Mouse (Mus musculus): ENCODE measurements at regions not wholly inside any gene's neighbourhood (a gene's known extent, or its start where the extent isn't known, plus 50 kb on each side); places are given as distances from the start of the nearest gene placed in this dataset.

DNA sequence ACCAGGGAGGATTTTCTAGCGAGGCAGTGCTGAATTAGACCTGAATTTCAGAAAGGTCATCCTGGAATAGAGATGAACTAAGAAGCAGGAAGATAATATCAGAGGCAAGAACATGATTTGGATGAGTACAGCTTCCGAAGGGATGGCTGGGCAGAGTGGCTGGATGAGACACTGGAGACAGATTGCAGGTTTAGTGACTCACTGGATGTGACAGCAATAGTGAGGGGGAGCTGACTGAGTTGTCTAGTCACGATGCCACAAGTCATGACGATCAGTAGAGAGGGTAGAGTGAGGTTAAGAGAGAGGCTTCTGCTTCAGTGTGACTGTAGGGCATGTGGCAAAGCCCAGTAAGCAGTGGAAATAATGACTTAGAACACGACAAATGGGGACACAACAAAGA is 181.3 kb upstream of the Npy start:
- no peak for DNase-seq

DNA sequence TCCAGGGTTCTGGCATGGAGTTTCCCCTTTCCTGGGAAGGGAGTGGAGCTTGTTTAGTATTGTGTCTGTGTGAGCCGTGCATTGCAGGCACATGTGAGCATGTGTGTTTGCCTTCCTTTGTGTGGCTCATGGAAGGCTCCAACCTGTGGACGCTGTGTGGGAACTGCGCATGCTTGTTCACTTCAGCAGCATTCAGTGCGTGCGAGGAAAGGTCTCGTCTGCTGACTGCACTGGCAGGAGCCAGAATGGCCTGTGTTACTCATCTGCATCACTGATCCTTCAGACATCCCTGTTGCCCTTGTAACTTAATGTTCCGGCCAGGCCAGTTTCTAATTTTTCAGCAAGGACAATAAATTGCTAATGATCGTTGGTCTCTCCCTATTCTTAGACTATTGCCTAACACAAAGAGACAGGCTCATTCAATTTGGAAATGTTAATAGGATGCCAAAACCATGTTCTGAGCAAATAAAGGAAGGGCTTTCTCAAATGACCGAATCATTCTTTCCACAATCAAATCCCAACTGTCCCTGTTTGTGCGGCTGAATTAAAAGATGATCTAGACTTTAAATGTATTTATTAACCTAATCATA is 167.9 kb upstream of the Npy start:
- peak; percentile 4 to 10 for DNase-seq

DNA sequence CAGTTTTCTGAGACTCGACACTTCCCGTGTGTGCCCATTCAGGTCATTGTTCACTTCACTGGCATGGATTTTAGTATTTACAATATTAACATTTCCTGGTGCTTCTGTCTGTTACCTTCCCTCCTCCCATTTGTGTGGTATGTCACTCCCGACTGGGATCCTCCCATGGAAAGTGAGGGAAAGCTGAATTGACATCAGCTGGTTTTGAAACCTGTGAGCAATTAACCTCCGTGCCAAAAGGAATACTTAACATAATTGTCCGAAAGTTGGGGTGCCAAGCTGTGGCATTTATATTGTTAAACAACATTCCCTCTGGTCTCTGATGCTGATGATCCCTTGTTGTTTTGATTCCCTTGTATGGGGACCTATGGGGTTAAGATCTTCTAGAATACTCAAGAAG is 167.3 kb upstream of the Npy start:
- DNase-seq: peak in 1 of 2 experiments; percentile 7

DNA sequence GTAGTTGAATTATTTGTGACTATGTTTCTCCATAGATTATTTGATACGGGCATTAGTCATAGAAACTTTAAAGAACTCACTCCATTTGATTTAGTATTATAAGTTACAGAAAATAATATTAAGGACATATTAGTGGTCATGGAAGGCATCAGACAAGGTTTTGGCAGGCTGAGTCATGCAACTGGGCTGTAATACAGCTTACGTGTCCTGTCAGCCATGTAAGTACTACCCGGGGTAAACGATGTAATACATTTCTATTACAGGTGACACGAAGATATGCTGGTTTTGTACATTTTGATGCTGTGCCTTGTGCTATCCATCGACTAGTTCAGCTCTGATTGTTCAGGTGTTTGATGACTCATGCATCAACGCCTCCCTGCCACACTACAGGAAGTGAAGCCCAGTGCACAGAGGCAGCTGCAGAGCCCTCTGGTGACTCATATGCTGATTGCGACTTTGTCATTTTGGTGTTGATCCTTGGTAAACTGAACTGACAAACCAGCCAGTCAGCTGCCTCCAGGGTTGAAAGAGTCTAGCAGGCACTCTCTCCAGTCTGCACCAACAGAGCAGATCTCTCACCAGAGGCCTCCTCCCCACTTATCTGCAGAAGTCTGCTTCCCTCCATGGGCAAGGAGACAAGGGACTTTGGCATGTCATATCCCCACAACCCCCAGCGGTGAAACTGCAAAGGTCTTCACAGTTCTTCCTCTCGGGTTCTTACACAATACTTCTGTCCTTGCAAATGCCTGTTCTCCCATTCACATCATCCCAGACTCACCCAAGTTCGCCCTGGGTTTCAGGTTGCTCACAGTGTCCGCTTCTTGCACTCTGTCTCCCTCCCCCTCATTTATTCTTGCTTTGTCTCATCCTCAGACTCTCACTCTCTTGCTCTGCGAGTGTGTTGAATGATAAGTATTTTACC is 165.9 kb upstream of the Npy start:
- peak in 1 of 2 experiments; percentile 10 for DNase-seq

DNA sequence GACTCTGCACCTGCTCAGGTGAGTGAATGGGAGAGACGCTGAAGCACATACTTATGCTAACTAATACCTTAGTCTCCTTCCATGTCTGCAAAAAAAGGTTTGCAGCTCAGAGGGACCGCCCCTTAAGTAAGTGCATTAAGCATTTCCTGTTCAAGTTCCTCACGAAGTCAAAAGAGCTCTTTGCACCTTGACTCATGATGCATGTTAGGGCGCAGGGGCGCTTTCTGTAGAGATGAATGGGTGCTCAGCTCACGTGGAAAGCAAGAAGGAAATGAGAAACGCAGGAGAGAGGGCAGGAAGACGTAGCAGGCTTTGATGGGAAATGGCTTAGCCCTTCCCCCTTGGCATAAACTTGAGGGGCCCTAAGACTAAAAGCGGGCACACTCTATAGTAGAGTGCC is 164.5 kb upstream of the Npy start:
- no peak for DNase-seq

DNA sequence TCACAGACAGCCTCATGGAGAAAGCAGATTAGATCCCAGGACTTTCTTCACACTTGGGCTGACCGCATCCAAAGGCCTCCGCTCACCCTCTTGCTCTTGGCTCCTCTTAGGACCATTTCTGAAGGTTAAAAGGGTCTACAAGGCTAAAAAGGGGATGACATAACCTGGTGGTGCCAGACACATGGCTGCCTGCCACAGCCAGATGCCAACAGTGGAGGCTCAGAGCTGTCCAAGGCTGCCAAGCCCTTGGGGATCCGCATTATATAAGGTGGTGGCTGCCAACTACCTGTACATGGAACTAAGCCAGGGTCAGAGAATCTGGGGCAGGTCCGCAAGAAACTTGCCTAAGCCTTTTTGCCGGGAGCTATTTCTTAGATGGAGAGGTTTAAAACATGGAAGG is 151.5 kb upstream of the Npy start:
- peak; percentile 65 to 70 for DNase-seq

DNA sequence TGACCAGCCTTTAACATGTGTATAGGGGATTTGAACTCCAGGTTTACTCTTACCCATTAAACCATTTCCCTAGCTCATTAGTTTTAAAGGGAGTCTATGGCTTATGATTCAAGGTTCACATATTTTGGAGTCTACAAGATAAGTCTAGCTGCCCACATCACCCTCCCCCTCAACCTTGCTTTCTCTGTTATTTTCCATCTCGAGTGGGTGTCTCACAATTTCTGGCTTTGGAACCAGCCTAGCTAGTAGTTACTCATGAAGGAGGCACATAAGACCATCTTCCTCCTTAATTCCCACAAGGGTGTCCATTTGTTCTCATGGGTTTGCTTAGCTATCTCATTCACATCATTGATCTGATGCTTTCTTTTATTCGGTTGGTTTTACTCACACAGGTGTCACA is 150.6 kb upstream of the Npy start:
- DNase-seq: no peak

DNA sequence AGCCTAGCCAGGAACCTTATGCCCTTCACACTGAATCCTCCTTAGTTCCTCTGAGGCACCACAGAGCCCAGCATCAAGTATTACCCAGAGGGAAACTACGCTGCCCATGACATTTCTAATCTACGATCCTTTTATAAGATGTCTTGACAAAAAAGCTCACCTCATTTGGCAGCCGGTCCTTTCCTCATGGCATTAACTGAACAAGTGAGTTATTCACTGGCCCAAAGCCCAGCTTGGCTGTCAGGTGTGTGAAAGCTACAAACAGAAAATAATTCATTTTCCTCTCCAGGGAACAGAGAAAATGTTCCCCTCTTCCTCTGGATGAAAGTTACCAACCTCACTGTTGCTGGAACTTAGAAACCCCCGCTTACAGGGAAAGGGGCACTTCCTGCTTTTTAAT is 135.7 kb upstream of the Npy start:
- peak; percentile 21 to 37 for DNase-seq

DNA sequence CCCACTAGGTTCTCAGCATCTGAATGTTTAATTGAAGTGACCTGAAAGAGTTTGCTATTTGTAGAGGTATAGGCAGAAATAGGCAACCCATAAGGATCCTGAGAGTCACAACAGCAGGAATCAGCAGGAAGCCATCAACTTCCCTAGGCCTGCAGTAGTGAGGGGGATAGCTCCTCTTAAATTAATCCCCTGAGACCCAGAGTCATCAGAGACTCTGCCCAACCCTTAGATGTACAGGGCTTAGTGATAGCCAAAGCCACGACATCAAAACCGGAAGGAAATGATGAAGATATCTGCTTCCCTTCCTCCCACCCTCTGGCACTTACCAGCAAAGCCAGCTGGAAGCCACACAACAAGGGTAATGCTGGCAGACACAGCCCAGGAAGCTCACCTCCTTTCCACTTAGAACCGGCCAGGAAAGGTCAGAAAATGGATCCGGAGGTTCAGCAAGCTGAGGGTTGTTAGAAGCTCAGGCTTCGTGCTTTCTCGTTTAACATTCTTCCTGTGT is 130.4 kb upstream of the Npy start:
- DNase-seq: peak in 1 of 2 experiments; percentile 16

DNA sequence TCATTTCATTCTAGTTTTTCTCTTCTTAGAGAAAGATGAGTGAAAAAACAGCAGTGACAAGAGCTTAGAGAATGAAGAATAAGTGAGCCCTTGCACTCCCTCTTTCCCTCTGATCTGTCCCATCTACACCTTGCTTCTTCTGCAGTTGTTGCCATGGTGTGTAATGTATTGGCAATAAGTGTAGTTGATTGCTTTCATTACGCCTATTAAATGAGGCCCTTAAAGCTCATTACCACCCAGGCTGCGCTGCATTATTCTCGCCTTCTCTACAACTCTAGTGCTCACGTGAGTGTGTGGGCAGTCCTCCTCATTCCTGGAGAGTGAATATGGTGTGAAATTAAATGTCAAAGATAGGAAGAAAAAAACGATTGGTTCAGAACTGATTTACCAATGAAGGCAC is 127.7 kb upstream of the Npy start:
- no peak for DNase-seq

DNA sequence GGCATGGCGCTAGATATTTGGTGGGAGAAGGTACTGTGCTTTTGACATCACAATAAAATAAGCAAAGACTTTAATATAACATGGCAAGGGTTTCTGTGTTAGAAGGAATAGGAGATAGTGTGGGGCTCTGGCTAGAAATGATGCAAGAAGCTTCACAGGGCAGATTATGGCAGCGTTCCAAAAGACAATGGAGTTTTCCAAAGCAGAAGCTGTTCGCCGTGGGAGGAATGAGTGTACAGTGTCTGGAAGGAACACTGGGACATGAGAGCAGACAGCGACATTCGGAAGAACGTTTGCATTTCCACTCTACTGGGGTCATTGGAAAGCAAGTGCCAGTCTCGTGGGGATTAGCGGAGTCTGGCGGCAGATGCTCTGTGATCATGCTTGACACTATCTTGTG is 125.5 kb upstream of the Npy start:
- DNase-seq: peak; percentile 37 to 42

DNA sequence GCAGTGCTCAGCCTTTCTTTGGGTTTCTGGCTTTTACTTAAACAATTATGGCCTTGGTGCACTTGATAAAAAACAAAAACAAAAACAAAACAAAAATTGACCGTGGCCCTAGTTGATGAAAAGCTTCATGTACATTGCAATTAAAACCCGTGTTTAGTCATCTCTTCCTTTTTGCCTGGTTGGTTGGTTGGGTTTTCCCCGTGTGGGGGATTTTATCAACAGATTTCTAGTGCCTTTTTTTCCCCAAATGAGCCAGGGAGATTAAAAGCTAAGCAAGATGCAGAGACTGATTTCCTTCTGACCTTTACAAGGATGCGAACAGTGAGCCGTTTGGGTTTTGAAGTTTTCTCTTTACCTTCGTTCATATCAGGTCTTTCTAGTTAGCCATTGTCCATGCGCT is 121.1 kb upstream of the Npy start:
- no peak for DNase-seq

DNA sequence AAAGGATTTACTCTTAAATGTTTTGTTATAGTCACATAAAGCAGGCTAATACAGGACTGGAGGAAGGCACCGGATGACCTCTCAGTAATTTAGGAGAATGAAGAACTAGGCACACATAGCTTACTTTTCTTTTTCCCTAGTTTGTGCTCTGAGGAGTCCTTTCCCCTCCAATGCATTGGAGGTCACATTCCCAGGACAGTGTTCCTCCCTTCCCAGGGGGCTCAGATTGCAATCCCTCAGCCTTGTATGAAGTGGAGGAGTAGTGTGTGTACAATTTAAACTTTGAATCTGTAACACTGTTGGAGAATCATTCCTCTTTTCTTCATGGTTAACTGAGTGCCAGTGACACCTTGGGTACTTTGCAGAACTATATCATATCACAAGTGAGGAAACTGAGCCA is 109.5 kb upstream of the Npy start:
- no peak for DNase-seq

DNA sequence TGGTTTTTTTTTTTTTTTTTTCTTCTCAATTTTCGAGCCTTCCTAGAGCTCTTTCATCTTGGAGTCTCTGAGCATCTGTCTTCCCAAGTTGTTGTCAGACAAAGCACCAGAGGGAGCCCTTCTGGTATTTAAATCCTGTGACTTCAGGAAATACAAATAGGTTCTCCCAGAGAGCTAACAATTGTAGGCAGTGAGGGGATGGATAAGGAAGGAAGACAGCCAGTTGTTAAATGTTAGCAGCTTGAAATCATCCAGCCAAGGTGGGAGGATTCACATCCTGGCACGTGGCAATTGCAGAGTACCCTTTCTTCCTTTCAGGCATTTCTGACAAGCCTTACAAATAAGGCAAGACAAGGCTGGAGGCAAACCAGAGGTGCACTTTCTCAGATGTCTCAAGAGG is 106.0 kb upstream of the Npy start:
- DNase-seq: peak; percentile 18 to 22

DNA sequence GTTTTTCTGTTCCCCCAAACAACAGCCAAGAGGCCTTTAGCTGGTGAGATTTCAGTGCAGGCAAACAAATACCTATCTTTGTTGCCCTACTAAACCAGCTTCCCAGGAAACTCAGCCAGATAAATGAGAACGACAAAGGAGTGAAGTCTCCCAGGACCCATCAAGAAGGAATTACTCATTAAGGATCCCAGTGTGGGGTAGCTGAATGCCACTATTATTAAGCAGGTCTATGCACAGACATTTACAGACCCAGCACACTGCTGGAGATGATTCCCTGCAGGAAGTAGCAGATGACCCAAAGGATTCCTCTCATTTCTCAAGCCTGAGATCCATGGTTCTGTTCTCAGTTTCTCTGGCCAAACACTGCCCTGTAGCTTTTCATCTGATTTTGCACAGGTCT is 105.6 kb upstream of the Npy start:
- no peak for DNase-seq

DNA sequence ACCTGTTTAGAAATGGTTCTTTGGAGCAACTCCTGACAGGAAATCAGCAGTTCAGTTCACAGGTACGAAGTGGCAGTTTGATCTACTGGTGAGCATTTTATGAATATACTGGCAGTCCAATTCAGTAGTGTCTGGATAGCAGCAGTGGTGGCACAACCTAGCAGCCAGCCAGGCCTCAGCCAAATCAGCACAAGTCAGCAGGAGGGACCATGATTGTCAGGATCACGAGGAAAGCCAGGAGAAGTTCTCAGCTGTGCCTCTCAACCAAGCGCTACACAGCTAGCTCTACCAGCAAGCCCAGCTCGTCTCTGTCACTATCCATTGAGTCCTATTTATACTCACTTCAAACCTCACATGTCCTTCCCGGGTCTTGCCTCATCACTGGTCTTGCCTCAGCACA is 89.3 kb upstream of the Npy start:
- peak; percentile 44 to 62 for DNase-seq

DNA sequence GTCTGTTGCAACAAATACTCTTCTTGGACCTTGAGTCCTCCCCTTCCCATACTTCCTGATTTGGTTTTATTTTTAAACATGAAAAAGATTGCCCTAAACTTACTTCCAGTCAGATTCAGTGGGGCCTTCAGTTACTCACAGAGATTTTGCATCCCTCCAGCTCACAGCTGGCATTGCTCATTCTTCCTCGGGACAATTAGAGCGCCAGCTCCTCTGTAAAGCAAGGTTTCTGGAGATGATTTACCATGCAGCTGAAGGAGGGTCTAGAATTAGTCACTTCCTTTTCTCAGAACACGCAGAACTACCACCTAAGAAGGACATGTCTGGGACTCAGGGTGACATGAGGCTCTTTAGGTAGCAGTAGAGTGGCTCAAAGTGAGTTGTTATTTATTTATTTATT is 79.4 kb upstream of the Npy start:
- no peak for DNase-seq

DNA sequence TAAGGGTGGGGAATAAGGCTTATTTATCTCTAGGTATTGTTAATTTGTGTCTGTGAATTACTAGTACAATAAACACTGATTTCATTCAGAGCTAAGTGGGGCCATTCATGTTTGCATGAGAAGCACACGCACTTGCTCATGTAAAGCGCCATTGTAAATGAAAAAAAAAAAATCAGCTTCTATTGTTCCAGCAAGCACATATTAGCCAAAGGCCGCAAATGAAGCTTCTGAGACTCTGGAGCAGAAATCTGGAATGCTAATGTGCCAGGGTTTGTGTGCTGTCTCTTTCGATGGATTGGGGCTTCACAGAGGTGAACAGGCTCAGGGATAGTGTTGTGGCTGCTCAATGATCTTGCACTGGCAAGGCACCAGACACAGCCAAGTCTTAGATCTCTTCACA is 77.2 kb upstream of the Npy start:
- no peak for DNase-seq

DNA sequence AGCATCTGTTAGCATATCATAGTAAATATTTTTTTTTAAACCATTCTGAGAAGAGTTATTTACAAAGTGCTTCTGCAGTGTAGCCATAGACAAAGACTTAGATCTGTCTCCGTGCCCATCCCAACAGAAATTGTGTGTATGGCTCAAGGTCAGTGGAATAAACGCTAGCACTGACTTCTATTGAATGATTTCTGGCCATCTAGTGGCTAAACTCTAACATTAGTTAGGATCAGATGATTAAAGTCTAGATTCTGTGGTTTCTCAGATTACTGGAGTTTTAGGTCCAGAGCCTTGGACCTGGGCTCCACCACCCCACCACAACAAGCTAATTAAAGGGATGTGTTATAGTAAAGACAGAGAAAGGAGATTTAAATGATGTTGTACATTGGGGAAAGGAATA is 72.0 kb upstream of the Npy start:
- DNase-seq: peak in 1 of 2 experiments; percentile 14

DNA sequence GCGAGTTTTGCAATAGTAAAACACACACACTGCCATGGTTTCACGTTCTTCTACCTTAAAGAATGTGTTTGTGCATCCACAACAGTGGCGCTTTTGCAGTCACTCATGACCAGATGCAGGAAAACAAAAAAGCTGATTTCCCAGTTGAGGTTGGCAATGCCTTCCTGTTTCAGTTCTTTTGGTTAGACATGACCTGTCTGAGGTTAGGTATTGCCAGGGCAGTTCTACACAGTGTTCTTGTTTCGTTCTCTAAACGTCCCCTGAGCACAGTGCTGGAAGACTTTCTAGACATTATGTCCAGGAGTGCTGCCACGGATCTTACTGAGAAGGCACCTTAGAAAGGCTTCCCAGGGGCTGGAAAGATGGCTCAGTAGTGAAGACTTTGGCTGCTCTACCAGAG is 62.9 kb upstream of the Npy start:
- no peak for DNase-seq

DNA sequence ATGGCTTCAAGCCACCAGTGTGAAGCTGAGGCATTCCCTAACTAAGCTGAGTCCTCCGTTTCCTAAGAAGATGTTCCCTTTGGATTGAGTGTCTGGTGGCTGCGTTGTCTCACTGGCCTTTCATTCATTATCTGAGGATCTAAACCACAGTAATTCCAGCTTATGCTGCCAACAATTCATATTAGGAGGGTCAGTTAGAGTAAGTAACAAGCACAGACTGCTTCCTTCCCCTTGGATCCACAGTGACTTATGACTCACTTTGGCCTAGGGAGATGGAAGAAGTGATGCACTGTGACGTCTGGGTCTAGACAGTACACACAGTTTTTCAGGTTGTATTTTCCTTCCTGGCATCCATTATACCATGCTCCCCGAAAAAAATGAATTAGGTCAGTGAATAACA is 57.8 kb upstream of the Npy start:
- DNase-seq: no peak

DNA sequence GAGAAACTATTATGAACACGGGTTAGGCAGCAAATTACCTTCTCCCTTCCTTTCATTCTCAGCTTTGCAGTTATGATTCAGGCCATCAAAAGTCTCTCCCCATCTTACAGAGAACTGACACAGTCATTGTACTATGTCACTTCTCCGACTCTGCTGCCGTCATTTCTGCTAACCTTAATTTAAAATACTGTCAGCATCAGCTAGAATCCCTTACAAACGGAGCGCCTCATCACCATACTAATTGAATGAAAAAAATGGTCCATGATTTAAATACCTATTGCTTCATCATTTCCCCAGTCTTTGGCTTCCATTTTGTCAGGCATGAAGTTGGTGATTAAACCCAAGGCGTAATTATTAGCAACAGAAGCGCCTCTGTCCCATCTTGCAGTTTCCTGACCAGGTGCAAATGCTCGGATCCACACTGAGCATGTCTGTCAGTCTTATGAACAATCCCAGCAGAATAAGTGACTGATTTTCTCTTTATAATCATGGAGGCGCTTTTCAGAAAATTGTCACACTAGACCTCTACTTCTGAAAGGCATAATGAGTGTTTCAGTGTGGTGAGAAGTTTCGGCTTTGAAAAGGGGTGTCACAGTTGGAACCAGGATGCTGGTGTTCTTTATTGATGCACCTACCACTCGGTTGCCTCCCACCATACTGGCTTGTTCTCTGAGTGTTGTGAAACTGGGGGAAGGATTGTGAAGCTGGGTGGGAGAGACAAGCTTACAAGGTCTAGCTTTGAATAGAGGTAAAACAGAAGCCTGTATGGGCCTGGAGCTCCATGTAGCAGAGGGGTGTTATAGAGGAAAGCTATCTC is 52.4 kb upstream of the Npy start:
- no peak for DNase-seq

Measured in cerebellum, postnatal 10 days (tissue).